In genomic region chr6:31399206-31399549, GRCm38 (mm10) we compare ENCODE assay signal across 8 mouse cellular contexts. TPM values are rescaled to one million over a fixed set of nuclear protein-coding genes. Genes with fewer than 3 reads are reported as not detected.
DNase-seq lines count a peak whose midpoint lies in the region; ATAC-seq and TF ChIP-seq lines count a peak whose summit lies in the region.

No protein-coding gene starts in this region.

- peak overlapping the region; percentile 97 for H3K4me3 ChIP-seq in embryonic facial prominence, embryonic 13.5 days
- H3K4me3 ChIP-seq in intestine, postnatal 0 days (ENCODE audit: low read depth, low read length), result peak overlapping the region; percentile 89
- H3K4me3 ChIP-seq in midbrain, postnatal 0 days (ENCODE audit: low read depth, low read length), result peak overlapping the region; percentile 99

- peak overlapping the region; percentile 97 for H3K27ac ChIP-seq in embryonic facial prominence, embryonic 13.5 days
- H3K27ac ChIP-seq in intestine, postnatal 0 days (ENCODE audit: low read depth, low read length), result peak overlapping the region; percentile 94
- H3K27ac ChIP-seq in midbrain, postnatal 0 days (ENCODE audit: low read depth, low read length), result peak overlapping the region; percentile 87

- ATAC-seq in embryonic facial prominence, embryonic 13.5 days (ENCODE audit: insufficient number of reproducible peaks, insufficient read depth, low FRiP score, low TSS enrichment, low read depth), result peak; percentile 54; the same call in 1 of the 2 replicates
- no peak; the same call in none of the 2 replicates for ATAC-seq in intestine, postnatal 0 days
- peak; percentile 64 for ATAC-seq in midbrain, postnatal 0 days (ENCODE audit: low FRiP score)

- H3K27me3 ChIP-seq in embryonic facial prominence, embryonic 13.5 days, result no peaks in the 10 kb centered on the region
- H3K27me3 ChIP-seq in intestine, postnatal 0 days (replicated peaks; ENCODE audit: control insufficient read depth, insufficient read depth, low read length), result no peaks in the 10 kb centered on the region
- H3K27me3 ChIP-seq in midbrain, postnatal 0 days (ENCODE audit: insufficient read depth, low read length), result no peaks in the 10 kb centered on the region

- DNase-seq in lung, adult 18-20 months, result peak; percentile 23 to 31
- DNase-seq in lung, postnatal 36 days, result no peak
- DNase-seq in midbrain, postnatal 0 days (ENCODE audit: low spot score), result no peak
- DNase-seq in gastrocnemius, postnatal 25 days, result no peak
- no peak for DNase-seq in urinary bladder, postnatal 36 days (ENCODE audit: low spot score in 2 of 2)
- DNase-seq in cerebellum, adult 8-10 months, result no peak

- peaks cover 30% of the 10 kb centered on the region for H3K4me1 ChIP-seq in embryonic facial prominence, embryonic 13.5 days
- H3K4me1 ChIP-seq in intestine, postnatal 0 days (replicated peaks; ENCODE audit: control insufficient read depth, insufficient read depth, low read length), result 0 out of 2 replicates have a peak, but pooled peaks cover 6% of the 10 kb centered on the region
- H3K4me1 ChIP-seq in midbrain, postnatal 0 days (ENCODE audit: insufficient read depth, low read length), result peaks cover 11% of the 10 kb centered on the region; the same call in 1 of the 2 replicates

- 1% methylated on average over 27 of the region's 28 CpGs for WGBS in embryonic facial prominence, embryonic 13.5 days
- WGBS in intestine, postnatal 0 days, result under 1% methylated on average over 28 of the region's 28 CpGs
- WGBS in midbrain, postnatal 0 days, result 1% methylated on average over 28 of the region's 28 CpGs

- H3K9me3 ChIP-seq in embryonic facial prominence, embryonic 13.5 days, result no peaks in the 10 kb centered on the region
- H3K9me3 ChIP-seq in intestine, postnatal 0 days (ENCODE audit: control insufficient read depth), result no peaks in the 10 kb centered on the region
- no peaks in the 10 kb centered on the region for H3K9me3 ChIP-seq in midbrain, postnatal 0 days (ENCODE audit: low read length)

- H3K9ac ChIP-seq in embryonic facial prominence, embryonic 13.5 days, result peak overlapping the region; percentile 99
- H3K9ac ChIP-seq in intestine, postnatal 0 days (ENCODE audit: low read depth, low read length), result peak overlapping the region; percentile 98
- H3K9ac ChIP-seq in midbrain, postnatal 0 days (replicated peaks; ENCODE audit: low read length, poor library complexity, severe bottlenecking), result peak overlapping the region; percentile 94

- no peaks in the 10 kb centered on the region for H3K36me3 ChIP-seq in embryonic facial prominence, embryonic 13.5 days
- H3K36me3 ChIP-seq in intestine, postnatal 0 days (ENCODE audit: control insufficient read depth, insufficient read depth), result no peaks in the 10 kb centered on the region
- H3K36me3 ChIP-seq in midbrain, postnatal 0 days (ENCODE audit: insufficient read depth, low read length), result no peaks in the 10 kb centered on the region

- peak overlapping the region; percentile 86 for H3K4me2 ChIP-seq in embryonic facial prominence, embryonic 13.5 days
- peak overlapping the region; percentile 69 for H3K4me2 ChIP-seq in intestine, postnatal 0 days (replicated peaks; ENCODE audit: low read depth)
- peak overlapping the region; percentile 92 for H3K4me2 ChIP-seq in midbrain, postnatal 0 days (ENCODE audit: low read depth, low read length, poor library complexity, severe bottlenecking)

- TF ChIP-seq CTCF in intestine, postnatal 0 days (IDR thresholded peaks at IDR 0.05; ENCODE audit: low read depth), result no peak
- no peak for TF ChIP-seq CTCF in midbrain, postnatal 0 days (IDR thresholded peaks at IDR 0.05)

RNA-seq across cellular contexts. Expression of gene Mkln1, which starts 0.6 kb away (rescaled TPM):
- polyA plus RNA-seq in embryonic facial prominence, embryonic 13.5 days (2015; fragmentation: Nextera tagmentation; extraction: Ambion mirVana), result 189 and 193 TPM in 2 replicates
- 109 and 119 TPM in 2 replicates for polyA plus RNA-seq in intestine, postnatal 0 days (2015; fragmentation: Nextera tagmentation; extraction: Ambion mirVana)
- total RNA-seq in midbrain, postnatal 0 days (2014; rRNA removed), result 44.4 and 52.0 TPM in 2 replicates
- 72.7 and 84.0 TPM in 2 replicates for polyA plus RNA-seq in midbrain, postnatal 0 days (2015; fragmentation: Nextera tagmentation; extraction: Ambion mirVana)
- total RNA-seq in gastrocnemius, postnatal 25 days (2021), result 100 to 1,000 TPM; 123 to 140 TPM

Comparison
In these comparisons a context has a peak if more than half of its experiments do, and no peak if none do; other contexts are left out.
1. DNase-seq: peak in lung, adult 18-20 months (2 of 2); none in lung, postnatal 36 days (single experiment), midbrain, postnatal 0 days (single experiment), gastrocnemius, postnatal 25 days (single experiment), urinary bladder, postnatal 36 days (0 of 2) and cerebellum, adult 8-10 months (single experiment).
2. Peak in every context shown above with its lines, with median percentiles within 50 percentile points of each other: H3K27ac ChIP-seq, H3K4me2 ChIP-seq, H3K4me3 ChIP-seq and H3K9ac ChIP-seq.